Mouse (Mus musculus): ENCODE measurements around the gene Ppp1r13b. TPM values are rescaled to one million over a fixed set of nuclear protein-coding genes. Genes with fewer than 3 reads are reported as not detected.

Gene Ppp1r13b
- polyA plus RNA-seq, 1 experiment from 2014 or later, result 12.3 TPM

GRCm38 (mm10) chr12:111872079-111872478 lies 35.8 kb downstream of the Ppp1r13b start:
- Histone ChIP-seq H3K4me2 (no peak overlapping the region), H3K9me3 (no peaks in the 10 kb centered on the region), H3K27ac (no peak overlapping the region), H3K36me3 (peaks cover 16% of the 10 kb centered on the region), H3K9ac (no peak overlapping the region), H3K4me3 (no peak overlapping the region), H3K4me1 (no peaks in the 10 kb centered on the region), H3K27me3 (no peaks in the 10 kb centered on the region)
- WGBS, result 87% methylated on average over 5 of the region's 5 CpGs
- ATAC-seq (ENCODE audit: insufficient number of reproducible peaks, insufficient read depth, low FRiP score, low TSS enrichment, low read depth), result no peak

DNA sequence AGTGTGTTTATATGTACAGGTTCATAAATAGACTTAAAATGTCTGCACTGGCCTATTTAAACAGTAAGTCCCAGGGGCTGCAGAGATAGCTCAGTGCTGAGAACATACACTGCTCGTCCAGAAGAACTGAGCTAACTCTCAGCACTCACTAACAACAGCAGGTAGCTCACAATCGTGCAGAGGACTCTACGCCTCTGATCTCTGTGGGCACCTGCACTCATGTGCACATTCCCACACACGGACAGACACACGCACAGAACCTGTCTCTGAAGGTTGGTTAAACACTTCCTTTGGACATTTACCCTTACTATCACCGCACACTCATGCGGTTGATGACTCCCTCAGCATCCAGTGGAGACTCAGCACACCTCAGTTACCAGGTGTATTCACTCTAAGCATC lies 37.1 kb downstream of the Ppp1r13b start:
- Histone ChIP-seq H3K4me1 (no peaks in the 10 kb centered on the region), H3K9ac (no peak overlapping the region), H3K27ac (no peak overlapping the region), H3K9me3 (no peaks in the 10 kb centered on the region), H3K4me3 (no peak overlapping the region), H3K27me3 (no peaks in the 10 kb centered on the region), H3K36me3 (peaks cover 19% of the 10 kb centered on the region), H3K4me2 (no peak overlapping the region)
- WGBS, result 92% methylated on average over 7 of the region's 7 CpGs
- no peak for ATAC-seq (ENCODE audit: insufficient number of reproducible peaks, insufficient read depth, low FRiP score, low TSS enrichment, low read depth)

GRCm38 (mm10) chr12:111869806-111870205 lies 38.1 kb downstream of the Ppp1r13b start:
- H3K4me3 ChIP-seq, result no peak overlapping the region
- no peaks in the 10 kb centered on the region for H3K27me3 ChIP-seq
- no peaks in the 10 kb centered on the region for H3K4me1 ChIP-seq
- no peak for ATAC-seq (ENCODE audit: insufficient number of reproducible peaks, insufficient read depth, low FRiP score, low TSS enrichment, low read depth)
- H3K9ac ChIP-seq, result no peak overlapping the region
- H3K9me3 ChIP-seq, result no peaks in the 10 kb centered on the region
- H3K4me2 ChIP-seq, result no peak overlapping the region
- H3K27ac ChIP-seq, result no peak overlapping the region
- WGBS, result 87% methylated on average over 1 of the region's 1 CpGs
- peaks cover 20% of the 10 kb centered on the region for H3K36me3 ChIP-seq

DNA sequence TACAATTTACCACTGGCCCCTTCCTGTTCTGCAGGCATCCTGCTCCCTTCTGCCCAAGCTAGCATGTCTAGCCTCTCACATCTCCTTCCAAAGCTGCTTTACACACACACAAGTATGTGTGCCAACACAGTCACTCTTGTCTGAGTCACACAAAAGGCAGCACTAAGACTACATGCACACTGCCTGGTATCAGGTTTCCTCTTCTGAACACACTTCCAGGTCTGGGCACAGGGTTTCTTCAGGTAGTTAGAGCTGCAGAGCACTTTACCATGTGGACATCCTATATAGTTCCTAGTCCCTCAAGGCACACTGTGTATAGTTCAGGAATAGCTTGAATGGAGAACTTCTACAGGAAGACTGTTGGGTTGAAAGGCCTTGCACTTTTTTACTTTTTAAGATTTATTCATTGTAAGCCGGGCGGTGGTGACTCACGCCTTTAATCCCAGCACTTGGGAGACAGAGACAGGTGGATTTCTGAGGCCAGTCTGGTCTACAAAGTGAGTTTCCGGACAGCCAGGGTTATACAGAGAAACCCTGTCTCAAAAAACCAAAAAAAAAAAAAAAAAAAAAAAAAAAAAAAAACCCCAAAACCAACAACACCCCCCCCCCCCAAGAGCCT lies 43.6 kb downstream of the Ppp1r13b start:
- H3K27ac ChIP-seq, result no peak overlapping the region
- peaks cover 13% of the 10 kb centered on the region for H3K36me3 ChIP-seq
- H3K4me2 ChIP-seq, result no peak overlapping the region
- no peak for ATAC-seq (ENCODE audit: insufficient number of reproducible peaks, insufficient read depth, low FRiP score, low TSS enrichment, low read depth)
- H3K4me3 ChIP-seq, result no peak overlapping the region
- no peaks in the 10 kb centered on the region for H3K27me3 ChIP-seq
- H3K9ac ChIP-seq, result no peak overlapping the region
- 84% methylated on average over 4 of the region's 4 CpGs for WGBS
- H3K9me3 ChIP-seq, result no peaks in the 10 kb centered on the region
- H3K4me1 ChIP-seq, result no peaks in the 10 kb centered on the region

DNA sequence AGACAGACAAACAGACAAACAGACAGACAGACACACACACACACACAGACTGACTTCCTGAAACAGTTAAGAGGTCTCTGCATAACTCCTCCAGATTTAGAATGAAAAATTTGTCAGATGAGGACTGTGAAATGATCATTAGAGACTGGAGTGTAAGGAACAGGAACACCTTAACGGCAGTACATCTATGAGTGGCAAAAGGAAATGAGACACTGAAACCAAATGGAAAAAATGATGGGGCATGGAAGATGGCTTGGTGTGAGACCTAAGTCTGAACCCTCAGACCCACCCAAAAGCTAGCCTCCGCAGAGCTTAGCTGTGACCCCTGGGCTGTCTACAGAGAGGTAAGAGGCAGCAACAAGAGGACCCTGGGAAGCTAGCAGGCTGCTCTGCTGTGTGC lies 52.5 kb downstream of the Ppp1r13b start:
- Histone ChIP-seq H3K36me3 (0 out of 2 replicates have a peak, but pooled peaks cover 12% of the 10 kb centered on the region), H3K4me1 (peaks cover 6% of the 10 kb centered on the region; the same call in 1 of the 2 replicates), H3K9me3 (no peaks in the 10 kb centered on the region), H3K27me3 (no peaks in the 10 kb centered on the region), H3K27ac (no peak overlapping the region), H3K4me3 (no peak overlapping the region), H3K9ac (no peak overlapping the region), H3K4me2 (no peak overlapping the region)
- no peak for ATAC-seq (ENCODE audit: insufficient number of reproducible peaks, insufficient read depth, low FRiP score, low TSS enrichment, low read depth)
- 90% methylated on average over 2 of the region's 2 CpGs for WGBS

DNA sequence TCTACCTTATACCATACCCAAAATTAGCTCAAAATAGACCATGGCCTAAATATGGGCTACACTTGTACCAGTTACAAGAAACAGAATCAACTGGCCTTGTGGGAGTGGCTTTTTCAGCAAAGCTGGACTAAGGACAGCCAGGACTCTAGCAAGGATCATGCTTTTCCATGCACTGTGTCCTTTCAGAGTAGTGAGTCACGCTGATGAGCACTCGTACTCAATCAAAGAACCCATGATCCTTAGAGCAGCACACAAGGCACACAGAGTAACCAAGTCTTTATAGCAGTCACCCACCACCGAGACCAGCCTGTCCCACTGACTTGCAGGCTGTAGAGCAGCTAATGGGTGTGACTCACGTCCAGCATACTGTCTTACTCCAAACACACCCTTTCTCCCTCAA lies 54.4 kb downstream of the Ppp1r13b start:
- peaks cover 6% of the 10 kb centered on the region; the same call in 1 of the 2 replicates for H3K4me1 ChIP-seq
- H3K9me3 ChIP-seq, result no peaks in the 10 kb centered on the region
- WGBS, result 65% methylated on average over 4 of the region's 4 CpGs
- H3K4me2 ChIP-seq, result no peak overlapping the region
- ATAC-seq (ENCODE audit: insufficient number of reproducible peaks, insufficient read depth, low FRiP score, low TSS enrichment, low read depth), result no peak
- no peaks in the 10 kb centered on the region for H3K27me3 ChIP-seq
- H3K4me3 ChIP-seq, result no peak overlapping the region
- no peak overlapping the region for H3K27ac ChIP-seq
- H3K9ac ChIP-seq, result no peak overlapping the region
- H3K36me3 ChIP-seq, result peaks cover 14% of the 10 kb centered on the region; the same call in 1 of the 2 replicates

DNA sequence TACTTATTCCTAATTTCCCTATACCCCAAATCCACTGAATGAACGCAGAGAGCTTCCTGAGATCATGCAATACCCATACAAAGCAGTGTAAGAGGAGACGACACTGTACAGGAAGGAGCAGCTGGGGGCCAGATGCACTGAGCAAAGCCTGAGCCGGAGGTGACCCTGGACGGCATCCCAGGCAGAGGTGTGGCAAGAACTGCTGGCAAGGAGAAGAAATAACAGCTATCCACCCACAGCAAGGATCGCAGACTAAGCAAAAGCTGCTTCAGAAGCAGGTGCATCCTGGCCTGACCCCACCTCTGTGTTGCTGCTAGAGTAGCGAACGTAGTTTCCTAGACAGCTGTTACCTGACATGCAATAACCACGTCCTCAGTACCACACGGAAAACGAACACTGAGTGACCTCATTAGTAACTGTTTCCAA lies 54.9 kb downstream of the Ppp1r13b start:
- Histone ChIP-seq H3K9ac (no peak overlapping the region), H3K4me2 (no peak overlapping the region), H3K27ac (no peak overlapping the region), H3K27me3 (no peaks in the 10 kb centered on the region), H3K9me3 (no peaks in the 10 kb centered on the region), H3K36me3 (peaks cover 14% of the 10 kb centered on the region; the same call in 1 of the 2 replicates), H3K4me3 (no peak overlapping the region), H3K4me1 (peaks cover 8% of the 10 kb centered on the region; the same call in 1 of the 2 replicates)
- no peak for ATAC-seq (ENCODE audit: insufficient number of reproducible peaks, insufficient read depth, low FRiP score, low TSS enrichment, low read depth)
- 50% methylated on average over 10 of the region's 10 CpGs for WGBS

DNA sequence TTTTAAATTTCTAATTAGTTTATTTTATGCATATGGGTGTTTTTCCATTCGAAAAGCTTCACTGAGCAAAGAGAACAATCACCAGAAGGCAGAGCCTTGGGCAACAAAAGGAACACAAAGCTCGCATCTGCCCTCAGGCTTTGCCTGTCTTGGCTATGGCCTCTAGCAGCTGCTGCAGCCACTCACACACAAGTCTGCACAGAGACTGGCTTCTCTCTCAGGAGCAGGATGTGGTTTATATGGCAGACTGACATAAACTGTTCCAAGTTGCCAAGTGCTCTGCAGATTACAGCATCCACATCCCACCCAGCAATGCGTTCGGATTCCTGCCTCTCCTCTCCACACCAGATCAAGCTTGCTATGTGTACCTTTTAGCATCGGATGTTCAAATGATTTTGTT lies 56.2 kb downstream of the Ppp1r13b start:
- ATAC-seq (ENCODE audit: insufficient number of reproducible peaks, insufficient read depth, low FRiP score, low TSS enrichment, low read depth), result no peak
- H3K27ac ChIP-seq, result no peak overlapping the region
- 73% methylated on average over 5 of the region's 5 CpGs for WGBS

GRCm38 (mm10) chr12:111851235-111851634 lies 56.7 kb downstream of the Ppp1r13b start:
- Histone ChIP-seq H3K4me2 (no peak overlapping the region), H3K9ac (no peak overlapping the region), H3K27ac (no peak overlapping the region), H3K4me1 (peaks cover 8% of the 10 kb centered on the region; the same call in 1 of the 2 replicates), H3K4me3 (no peak overlapping the region), H3K27me3 (no peaks in the 10 kb centered on the region), H3K36me3 (peaks cover 9% of the 10 kb centered on the region; the same call in 1 of the 2 replicates), H3K9me3 (no peaks in the 10 kb centered on the region)
- WGBS, result 60% methylated on average over 2 of the region's 2 CpGs
- ATAC-seq (ENCODE audit: insufficient number of reproducible peaks, insufficient read depth, low FRiP score, low TSS enrichment, low read depth), result no peak

More for the DNA sequence above, 56.2 kb downstream of the Ppp1r13b start:
- Histone ChIP-seq H3K4me3 (no peak overlapping the region), H3K4me1 (peaks cover 8% of the 10 kb centered on the region; the same call in 1 of the 2 replicates), H3K9ac (no peak overlapping the region), H3K9me3 (no peaks in the 10 kb centered on the region), H3K36me3 (peaks cover 11% of the 10 kb centered on the region; the same call in 1 of the 2 replicates), H3K4me2 (no peak overlapping the region), H3K27me3 (no peaks in the 10 kb centered on the region)

DNA sequence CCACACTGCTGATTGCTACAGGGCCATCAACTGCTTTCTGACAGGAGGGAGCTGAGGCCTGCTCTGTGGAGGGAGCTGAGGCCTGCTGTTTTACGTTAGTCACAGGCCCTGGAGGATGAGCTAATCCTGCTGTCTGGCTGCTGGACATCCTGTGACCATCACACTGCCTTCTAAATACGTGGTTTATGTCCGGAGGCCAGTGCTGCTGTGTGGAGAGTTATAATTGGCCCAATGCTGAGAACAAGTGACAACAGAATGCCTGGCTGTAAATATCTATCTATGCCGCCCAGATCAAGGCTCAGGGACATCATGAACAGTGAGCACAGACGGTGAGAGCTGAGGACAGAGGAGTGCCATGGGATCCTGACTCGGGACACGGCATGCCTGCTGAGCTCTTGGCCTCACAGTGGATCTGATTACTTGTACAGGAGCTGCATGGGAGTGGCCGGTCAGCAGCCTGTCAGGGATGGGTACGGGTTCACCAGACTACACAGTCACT lies 59.6 kb downstream of the Ppp1r13b start:
- WGBS, result 44% methylated on average over 9 of the region's 9 CpGs
- H3K36me3 ChIP-seq, result peaks cover 4% of the 10 kb centered on the region

GRCm38 (mm10) chr12:111846815-111847214 lies 61.1 kb downstream of the Ppp1r13b start:
- peaks cover 5% of the 10 kb centered on the region; the same call in 1 of the 2 replicates for H3K4me1 ChIP-seq
- 88% methylated on average over 10 of the region's 10 CpGs for WGBS
- H3K27ac ChIP-seq, result no peak overlapping the region
- no peak overlapping the region for H3K4me3 ChIP-seq
- ATAC-seq (ENCODE audit: insufficient number of reproducible peaks, insufficient read depth, low FRiP score, low TSS enrichment, low read depth), result no peak
- H3K27me3 ChIP-seq, result no peaks in the 10 kb centered on the region
- no peak overlapping the region for H3K9ac ChIP-seq
- H3K9me3 ChIP-seq, result no peaks in the 10 kb centered on the region
- peaks cover 14% of the 10 kb centered on the region for H3K36me3 ChIP-seq
- no peak overlapping the region for H3K4me2 ChIP-seq

More for the DNA sequence above, 59.6 kb downstream of the Ppp1r13b start:
- H3K27ac ChIP-seq, result peak overlapping the region; percentile 0; the same call in 1 of the 2 replicates
- no peaks in the 10 kb centered on the region for H3K27me3 ChIP-seq
- H3K4me3 ChIP-seq, result no peak overlapping the region
- peaks cover 8% of the 10 kb centered on the region; the same call in 1 of the 2 replicates for H3K4me1 ChIP-seq
- no peak overlapping the region for H3K4me2 ChIP-seq
- H3K9ac ChIP-seq, result no peak overlapping the region
- H3K9me3 ChIP-seq, result no peaks in the 10 kb centered on the region
- ATAC-seq (ENCODE audit: insufficient number of reproducible peaks, insufficient read depth, low FRiP score, low TSS enrichment, low read depth), result no peak

DNA sequence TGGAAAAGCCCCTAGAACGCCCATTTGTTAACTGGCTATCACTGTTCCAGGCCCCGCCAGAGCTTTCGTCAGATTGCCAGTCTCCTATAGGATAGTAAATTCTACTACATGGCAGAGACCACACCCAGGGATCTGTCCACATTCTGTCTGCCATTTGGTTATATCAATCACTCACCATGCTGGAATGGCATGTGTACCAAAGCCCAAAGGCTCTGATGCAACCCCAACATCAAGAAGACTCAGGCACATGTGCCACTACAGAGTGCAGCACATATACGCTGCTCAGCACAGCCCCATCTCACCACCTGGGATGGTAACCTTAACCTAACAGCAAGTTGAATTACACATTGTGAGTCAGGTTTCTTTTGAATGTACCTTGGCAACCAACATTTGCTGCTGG lies 62.0 kb downstream of the Ppp1r13b start:
- Histone ChIP-seq H3K9ac (no peak overlapping the region), H3K4me1 (0 out of 2 replicates have a peak, but pooled peaks cover 2% of the 10 kb centered on the region), H3K4me3 (no peak overlapping the region), H3K27me3 (no peaks in the 10 kb centered on the region), H3K27ac (no peak overlapping the region), H3K9me3 (no peaks in the 10 kb centered on the region), H3K36me3 (peaks cover 15% of the 10 kb centered on the region), H3K4me2 (no peak overlapping the region)
- ATAC-seq (ENCODE audit: insufficient number of reproducible peaks, insufficient read depth, low FRiP score, low TSS enrichment, low read depth), result no peak
- 88% methylated on average over 4 of the region's 4 CpGs for WGBS
